Mouse (Mus musculus) megakaryocyte-erythroid progenitor cell, adult 5 weeks (primary cell): ENCODE data around the gene Olfr1361. TPM values are rescaled to one million over a fixed set of nuclear protein-coding genes. Genes with fewer than 3 reads are reported as not detected.

Source experiments
- polyA plus RNA-seq: library from polyadenylated mRNA; stranded (reverse); fragments of >175 nt; gene quantifications from 2 replicates; pipeline ENCODE4 v1.2.3, GENCODE M21; 2012

Gene Olfr1361
- polyA plus RNA-seq, result 0.03 TPM in 1 of 2 replicates, not detected in the other

GRCm38 (mm10) chr13:21663286-21663685 lies at the start of gene Olfr1361:
TSS of gene Olfr1361 (minus strand) at chr13:21663386.

GRCm38 (mm10) chr13:21697811-21698210 lies 34.6 kb upstream of the Olfr1361 start, which contains the start of gene Olfr1359:
TSS of gene Olfr1359 (plus strand) at chr13:21698111.

GRCm38 (mm10) chr13:21677305-21677704 lies 14.1 kb upstream of the Olfr1361 start, which contains the start of gene Olfr1360:
TSS of gene Olfr1360 (minus strand) at chr13:21677405.

GRCm38 (mm10) chr13:21642418-21642817 lies 20.8 kb downstream of the Olfr1361 start, which contains the start of gene Olfr11:
TSS of gene Olfr11 (minus strand) at chr13:21642518.

GRCm38 (mm10) chr13:21613922-21614321 lies 49.3 kb downstream of the Olfr1361 start, which contains the start of gene Olfr1362:
TSS of gene Olfr1362 (minus strand) at chr13:21614022.

Other genes starting within 250 kb of the Olfr1361 start
- 0.14 and 0.18 TPM in 2 replicates for gene Pgbd1, start 222.3 kb downstream of the Olfr1361 start, polyA plus RNA-seq
- gene Zscan26, start 209.7 kb downstream of the Olfr1361 start, polyA plus RNA-seq, result 2.0 and 2.2 TPM in 2 replicates
- gene Nkapl, start 194.9 kb downstream of the Olfr1361 start, polyA plus RNA-seq, result 0.14 and 0.33 TPM in 2 replicates
- 0.16 TPM in 1 of 2 replicates, not detected in the other for gene Zkscan4, start 184.5 kb downstream of the Olfr1361 start, polyA plus RNA-seq
- not detected in 2 replicates for gene Gm10065, start 183.9 kb downstream of the Olfr1361 start, polyA plus RNA-seq
- not detected in 2 replicates for gene AK157302, start 168.2 kb downstream of the Olfr1361 start, polyA plus RNA-seq
- gene Gm11273, start 162.0 kb downstream of the Olfr1361 start, polyA plus RNA-seq, result 31.4 and 32.2 TPM in 2 replicates
- gene Zkscan8, start 132.3 kb downstream of the Olfr1361 start, polyA plus RNA-seq, result 1.0 and 1.8 TPM in 2 replicates
- gene Olfr1366, start 120.6 kb downstream of the Olfr1361 start, polyA plus RNA-seq, result not detected in 2 replicates
- not detected in 2 replicates for gene Olfr1535, start 103.5 kb downstream of the Olfr1361 start, polyA plus RNA-seq
- not detected in 2 replicates for gene Olfr1364, start 81.6 kb downstream of the Olfr1361 start, polyA plus RNA-seq
- not detected in 2 replicates for gene Olfr1362, start 49.4 kb downstream of the Olfr1361 start, polyA plus RNA-seq
- not detected in 2 replicates for gene Olfr11, start 20.9 kb downstream of the Olfr1361 start, polyA plus RNA-seq
- not detected in 2 replicates for gene Olfr1360, start 14.0 kb upstream of the Olfr1361 start, polyA plus RNA-seq
- not detected in 2 replicates for gene Olfr1359, start 34.7 kb upstream of the Olfr1361 start, polyA plus RNA-seq
- gene Hist1h2bl, start 52.8 kb upstream of the Olfr1361 start, polyA plus RNA-seq, result 1.1 and 2.1 TPM in 2 replicates
- gene Hist1h2ai, start 53.0 kb upstream of the Olfr1361 start, polyA plus RNA-seq, result 16.6 and 27.9 TPM in 2 replicates
- gene Hist1h3h, start 54.3 kb upstream of the Olfr1361 start, polyA plus RNA-seq, result 27.0 and 31.9 TPM in 2 replicates
- 1.7 and 4.9 TPM in 2 replicates for gene Hist1h2bm, start 58.7 kb upstream of the Olfr1361 start, polyA plus RNA-seq
- 2.5 and 5.2 TPM in 2 replicates for gene Hist1h4j, start 71.7 kb upstream of the Olfr1361 start, polyA plus RNA-seq
- 19.1 and 29.2 TPM in 2 replicates for gene Hist1h4k, start 87.1 kb upstream of the Olfr1361 start, polyA plus RNA-seq
- 83.4 and 107 TPM in 2 replicates for gene Hist1h2ak, start 90.4 kb upstream of the Olfr1361 start, polyA plus RNA-seq
- gene Hist1h2bn, start 90.7 kb upstream of the Olfr1361 start, polyA plus RNA-seq, result 6.8 and 17.1 TPM in 2 replicates
- 5.0 and 8.4 TPM in 2 replicates for gene Hist1h1b, start 117.2 kb upstream of the Olfr1361 start, polyA plus RNA-seq
- 37.8 and 49.3 TPM in 2 replicates for gene Hist1h3i, start 120.0 kb upstream of the Olfr1361 start, polyA plus RNA-seq
- 29.4 and 41.7 TPM in 2 replicates for gene Hist1h2an, start 123.8 kb upstream of the Olfr1361 start, polyA plus RNA-seq
- 0.74 TPM in 2 replicates for gene Hist1h2bp, start 124.1 kb upstream of the Olfr1361 start, polyA plus RNA-seq
- 2.3 and 7.9 TPM in 2 replicates for gene Hist1h2bq, start 146.8 kb upstream of the Olfr1361 start, polyA plus RNA-seq
- 9,267 and 13,368 TPM in 2 replicates for gene Hist1h2ao, start 147.1 kb upstream of the Olfr1361 start, polyA plus RNA-seq
- 48.0 and 58.9 TPM in 2 replicates for gene Hist1h4m, start 148.4 kb upstream of the Olfr1361 start, polyA plus RNA-seq
- 4.8 and 10.5 TPM in 2 replicates for gene Hist1h4n, start 168.8 kb upstream of the Olfr1361 start, polyA plus RNA-seq
- 6,142 and 6,696 TPM in 2 replicates for gene Hist1h2ap, start 170.1 kb upstream of the Olfr1361 start, polyA plus RNA-seq
- gene Hist1h2br, start 170.4 kb upstream of the Olfr1361 start, polyA plus RNA-seq, result 5.8 TPM in 1 of 2 replicates, not detected in the other